Mouse (Mus musculus) MEL (cell line): ENCODE results near the gene Dock10. TPM values are rescaled to one million over a fixed set of nuclear protein-coding genes. Genes with fewer than 3 reads are reported as not detected.
A peak's percentile ranks its signal among the peaks of the same experiment; 100 is the strongest.

Experiments
- DNase-seq: peaks from one replicate; pipeline ENCODE4 v3.0.0; 2011; ENCODE audit warnings: low read depth, low spot score
- H3K27ac ChIP-seq: 2 replicates; pipeline ENCODE4 v1.5.1; 2012; ENCODE audit warnings: low read depth, mild to moderate bottlenecking, control low read depth, low read length, moderate library complexity; ENCODE audit not compliant: control insufficient read depth
- H3K27me3 ChIP-seq, 2 experiments: fragments of 150-350 bp in 1 of 2; sonication (generic) in 1 of 2; 2 replicates each; pipeline ENCODE4 v1.6.1; 2012; ENCODE audit warnings: low read length in 2 of 2, mild to moderate bottlenecking in 2 of 2, improper control_type of control experiment in 1 of 2, moderate library complexity in 1 of 2; ENCODE audit not compliant: insufficient read depth in 2 of 2, control insufficient read depth in 1 of 2
- H3K36me3 ChIP-seq, 2 experiments: 2 replicates each; pipeline ENCODE4 v1.6.1; 2012 to 2014; ENCODE audit warnings: low read length in 2 of 2, improper control_type of control experiment in 1 of 2, inconsistent platforms in 1 of 2, mild to moderate bottlenecking in 1 of 2; ENCODE audit not compliant: insufficient read depth in 2 of 2, control insufficient read depth in 1 of 2
- H3K4me1 ChIP-seq, 2 experiments: fragments of 150-350 bp in 1 of 2; sonication (generic) in 1 of 2; 2 replicates each; pipeline ENCODE4 v1.6.1; 2012; ENCODE audit warnings: low read length in 2 of 2, improper control_type of control experiment in 1 of 2, mild to moderate bottlenecking in 1 of 2; ENCODE audit not compliant: insufficient read depth in 2 of 2, control insufficient read depth in 1 of 2
- H3K4me3 ChIP-seq, 2 experiments: fragments of 150-350 bp in 1 of 2; sonication (generic) in 1 of 2; 2 replicates each; pipeline ENCODE4 v1.5.1; 2012; ENCODE audit warnings: low read depth in 2 of 2, low read length in 2 of 2, mild to moderate bottlenecking in 2 of 2, moderate library complexity in 2 of 2, control low read depth in 1 of 2, improper control_type of control experiment in 1 of 2; ENCODE audit not compliant: control insufficient read depth in 1 of 2, insufficient read depth in 1 of 2
- H3K79me2 ChIP-seq: 2 replicates; pipeline ENCODE4 v1.6.1; 2012; ENCODE audit warnings: mild to moderate bottlenecking, low read length, moderate library complexity; ENCODE audit not compliant: control insufficient read depth, poor library complexity, insufficient read depth
- H3K9ac ChIP-seq: 2 replicates; pipeline ENCODE4 v1.6.1; 2012; ENCODE audit warnings: low read depth, mild to moderate bottlenecking, control low read depth, low read length, moderate library complexity; ENCODE audit not compliant: control insufficient read depth, poor library complexity, severe bottlenecking
- H3K9me3 ChIP-seq: fragments of 150-350 bp; sonication (generic); replicated peaks from 2 replicates; pipeline ENCODE4 v1.6.1; 2012; ENCODE audit warnings: mild to moderate bottlenecking, low read length, improper control_type of control experiment, moderate library complexity; ENCODE audit not compliant: insufficient read depth
- ELF1 ChIP-seq: IDR thresholded peaks from 2 replicates; pipeline ENCODE4 v1.6.1; 2014; ENCODE audit warnings: low read depth, mild to moderate bottlenecking, inconsistent platforms, low read length, improper control_type of control experiment, moderate library complexity
- EP300 ChIP-seq, 2 experiments: IDR thresholded peaks; 2 replicates each; pipeline ENCODE4 v1.6.1; 2011; ENCODE audit warnings: improper control_type of control experiment in 2 of 2, low read length in 2 of 2, low read depth in 1 of 2, mild to moderate bottlenecking in 1 of 2
- HCFC1 ChIP-seq: IDR thresholded peaks from 2 replicates; pipeline ENCODE4 v1.6.1; 2012; ENCODE audit warnings: low read depth, mild to moderate bottlenecking, inconsistent platforms, low read length, improper control_type of control experiment, moderate library complexity
- KAT2A ChIP-seq: conservative IDR thresholded peaks from 2 replicates; pipeline ENCODE4 v1.6.1; 2012; ENCODE audit warnings: low read depth, low read length, improper control_type of control experiment, inconsistent platforms
- MAX ChIP-seq: IDR thresholded peaks from 2 replicates; pipeline ENCODE4 v1.6.1; 2011; ENCODE audit warnings: low read length, improper control_type of control experiment
- MAZ ChIP-seq: IDR thresholded peaks from 2 replicates; pipeline ENCODE4 v1.6.1; 2012; ENCODE audit warnings: low read depth, mild to moderate bottlenecking, inconsistent platforms, low read length, improper control_type of control experiment
- MXI1 ChIP-seq: IDR thresholded peaks from 2 replicates; pipeline ENCODE4 v1.6.1; 2011; ENCODE audit warnings: mild to moderate bottlenecking, low read depth, low read length, improper control_type of control experiment
- MYB ChIP-seq: IDR thresholded peaks from 2 replicates; pipeline ENCODE4 v1.6.1; 2011; ENCODE audit warnings: mild to moderate bottlenecking, low read depth, low read length, improper control_type of control experiment
- MYC ChIP-seq: IDR thresholded peaks from 2 replicates; pipeline ENCODE4 v1.6.1; 2011; ENCODE audit warnings: low read depth, mild to moderate bottlenecking, low read length, improper control_type of control experiment, moderate library complexity
- SIN3A ChIP-seq: IDR thresholded peaks from 2 replicates; pipeline ENCODE4 v1.6.1; 2012; ENCODE audit warnings: low read length, improper control_type of control experiment, inconsistent platforms
- USF1 ChIP-seq: IDR thresholded peaks from 2 replicates; pipeline ENCODE4 v1.6.1; 2014; ENCODE audit warnings: low read depth, mild to moderate bottlenecking, inconsistent platforms, low read length, improper control_type of control experiment, moderate library complexity
- ZMIZ1 ChIP-seq: IDR thresholded peaks from 2 replicates; pipeline ENCODE4 v1.6.1; 2012; ENCODE audit warnings: low read depth, mild to moderate bottlenecking, inconsistent platforms, low read length, improper control_type of control experiment, moderate library complexity
- ZNF384 ChIP-seq: IDR thresholded peaks from 2 replicates; pipeline ENCODE4 v1.6.1; 2012; ENCODE audit warnings: low read depth, mild to moderate bottlenecking, inconsistent platforms, low read length, improper control_type of control experiment
- polyA plus RNA-seq, 2 experiments: library from polyadenylated mRNA; stranded (reverse) in 1 of 2; unstranded in 1 of 2; fragments of >175 nt in 1 of 2; fragments of >200 nt in 1 of 2; gene quantifications; 2 replicates each; pipeline versions ENCODE4 v1.2.1 to v1.2.4; 2012; ENCODE audit warnings: low replicate concordance in 2 of 2, low read depth in 1 of 2; ENCODE audit not compliant: insufficient read length in 2 of 2, insufficient read depth in 1 of 2, missing spikeins in 1 of 2
- total RNA-seq: library from RNA; depleted of rRNA; stranded (reverse); fragments of 300-350 nt; gene quantifications from 2 replicates; pipeline ENCODE4 v1.2.3, GENCODE M21; 2012

The Dock10 gene
- total and polyA plus RNA-seq, 3 experiments: 11.5 to 74.0 (median 14.3) TPM

- peaks cover 0 to 15% of the 10 kb centered on the region in 2 experiments; a peak in 2 of 4 replicates for H3K36me3 ChIP-seq
- peak; percentile 54 for DNase-seq
- TF ChIP-seq MAX: peak; percentile 87
- TF ChIP-seq MAZ: no peak
- peak; percentile 47; the same call in 1 of the 2 replicates for TF ChIP-seq ZNF384
- no peak for TF ChIP-seq KAT2A
- no peak for TF ChIP-seq MYB
- TF ChIP-seq USF1: 0 out of 2 replicates have a peak, but pooled peaks have one; percentile 25
- TF ChIP-seq MYC: peak; percentile 65; the same call in 1 of the 2 replicates
- TF ChIP-seq MXI1: peak; percentile 56; the same call in 1 of the 2 replicates
- peak in 1 of 2 experiments; percentile 21; a peak in 1 of 4 replicates for TF ChIP-seq EP300 (IDR thresholded peaks at IDR 0.05; ENCODE audit: low read depth in 1 of 2, low read length in 2 of 2)
- H3K79me2 ChIP-seq: no peaks in the 10 kb centered on the region; the same call in 1 of the 2 replicates
- H3K4me3 ChIP-seq: no peak overlapping the region
- no peaks in the 10 kb centered on the region for H3K27me3 ChIP-seq
- H3K27ac ChIP-seq: no peak overlapping the region
- H3K9ac ChIP-seq: no peak overlapping the region
- peaks cover 2 to 17% of the 10 kb centered on the region in 2 experiments; a peak in 3 of 4 replicates for H3K4me1 ChIP-seq
- H3K9me3 ChIP-seq: no peaks in the 10 kb centered on the region
Observed at GRCm38 (mm10) chr1:80763042-80763950, 5.0 kb upstream of the Dock10 start.

GRCm38 (mm10) chr1:80758798-80759184, 464 bp upstream of the Dock10 start:
- peaks cover 12% of the 10 kb centered on the region for H3K79me2 ChIP-seq
- H3K4me3 ChIP-seq: peak overlapping the region; percentile 80 to 82
- H3K36me3 ChIP-seq: peaks cover 0 to 26% of the 10 kb centered on the region in 2 experiments; a peak in 2 of 4 replicates
- peaks cover 11 to 25% of the 10 kb centered on the region in 2 experiments for H3K4me1 ChIP-seq
- H3K9me3 ChIP-seq: no peaks in the 10 kb centered on the region
- H3K9ac ChIP-seq: peak overlapping the region; percentile 78
- H3K27ac ChIP-seq: peak overlapping the region; percentile 33; the same call in 1 of the 2 replicates
- TF ChIP-seq SIN3A (peak; percentile 8; the same call in 1 of the 2 replicates), ELF1 (no peak), ZNF384 (no peak), ZMIZ1 (0 out of 2 replicates have a peak, but pooled peaks have one; percentile 18)
- no peak for DNase-seq
- H3K27me3 ChIP-seq: no peaks in the 10 kb centered on the region

- no peaks in the 10 kb centered on the region for H3K27me3 ChIP-seq
- peaks cover 0 to 20% of the 10 kb centered on the region in 2 experiments; a peak in 2 of 4 replicates for H3K36me3 ChIP-seq
- H3K4me3 ChIP-seq: peak overlapping the region; percentile 80 to 82
- no peak for TF ChIP-seq HCFC1
- TF ChIP-seq SIN3A: peak; percentile 42
- peak overlapping the region; percentile 55 for H3K9ac ChIP-seq
- peaks cover 12% of the 10 kb centered on the region for H3K79me2 ChIP-seq
- H3K9me3 ChIP-seq: no peaks in the 10 kb centered on the region
- H3K27ac ChIP-seq: peak overlapping the region; percentile 61; the same call in 1 of the 2 replicates
- H3K4me1 ChIP-seq: peaks cover 10 to 25% of the 10 kb centered on the region in 2 experiments; a peak in 3 of 4 replicates
- DNase-seq: no peak
Observed at GRCm38 (mm10) chr1:80757650-80757976, 714 bp downstream of the Dock10 start.
